Mouse (Mus musculus) bone marrow, adult 2 months (tissue): ENCODE results near the gene Zfp800.

Source experiments
- CTCF ChIP-seq: fragments of 200-500 bp; IDR thresholded peaks from 2 replicates; pipeline ENCODE4 v1.5.1; 2011; ENCODE audit warnings: low read length, control low read depth; ENCODE audit not compliant: control insufficient read depth, insufficient read depth
- POLR2A ChIP-seq: fragments of 200-500 bp; IDR thresholded peaks from 2 replicates; pipeline ENCODE4 v1.6.1; 2011; ENCODE audit warnings: low read depth, mild to moderate bottlenecking, control low read depth, low read length, borderline replicate concordance; ENCODE audit not compliant: control insufficient read depth

GRCm38 (mm10) chr6:28421469-28422000, 23.7 kb upstream of the Zfp800 start:
- TF ChIP-seq CTCF (peak; percentile 83), POLR2A (peak; percentile 82; the same call in 1 of the 2 replicates)
